Mouse (Mus musculus): ENCODE measurements around the gene Rtn4.

The Rtn4 gene

GRCm38 (mm10) chr11:29766313-29766982 is 73.7 kb downstream of the Rtn4 start:
- DNase-seq = no peak

- DNase-seq = no peak
Measured at GRCm38 (mm10) chr11:29768523-29768922, 75.8 kb downstream of the Rtn4 start.

- DNase-seq = no peak
Measured at GRCm38 (mm10) chr11:29770666-29771400, 78.1 kb downstream of the Rtn4 start.

- DNase-seq = no peak
Measured at GRCm38 (mm10) chr11:29772279-29772678, 79.5 kb downstream of the Rtn4 start.

GRCm38 (mm10) chr11:29774296-29774695 is 81.5 kb downstream of the Rtn4 start:
- DNase-seq = no peak

GRCm38 (mm10) chr11:29774760-29775159 is 82.0 kb downstream of the Rtn4 start:
- DNase-seq = no peak

- no peak for DNase-seq
Measured at GRCm38 (mm10) chr11:29777964-29778363, 85.2 kb downstream of the Rtn4 start.

- no peak for DNase-seq
Measured at GRCm38 (mm10) chr11:29778936-29779335, 86.2 kb downstream of the Rtn4 start.

- no peak for DNase-seq
Measured at GRCm38 (mm10) chr11:29779409-29780026, 86.8 kb downstream of the Rtn4 start.

GRCm38 (mm10) chr11:29786583-29787219 is 94.0 kb downstream of the Rtn4 start:
- DNase-seq = no peak

- DNase-seq = no peak
Measured at GRCm38 (mm10) chr11:29787473-29787872, 94.7 kb downstream of the Rtn4 start.

GRCm38 (mm10) chr11:29788499-29788898 is 95.8 kb downstream of the Rtn4 start:
- no peak for DNase-seq

- peak; percentile 32 for DNase-seq
Measured at GRCm38 (mm10) chr11:29788921-29789638, 96.3 kb downstream of the Rtn4 start.

- no peak for DNase-seq
Measured at GRCm38 (mm10) chr11:29790796-29791195, 98.0 kb downstream of the Rtn4 start.

Measured in cerebellum, adult 11 months (tissue).